Mouse (Mus musculus) forebrain, embryonic 13.5 days (tissue): ENCODE measurements around the gene Gbp8. TPM values are rescaled to one million over a fixed set of nuclear protein-coding genes. Genes with fewer than 3 reads are reported as not detected.
"Not testable (repeated sequence)": the region's sequence is repeated elsewhere in the genome, so short reads cannot be mapped to it uniquely, and the experiment has no call there.

Source experiments
- ATAC-seq: fragments of 200-750 bp; cut with Nextera tagmentation; 2 replicates; pipeline ENCODE4 v1.8.0; 2017
- H3K27ac ChIP-seq: fragments of 300-500 bp; sonication (generic); 2 replicates; pipeline ENCODE4 v1.5.1; 2015; ENCODE audit warnings: inconsistent platforms, mild to moderate bottlenecking, moderate library complexity
- H3K27me3 ChIP-seq: fragments of 300-500 bp; sonication (generic); 2 replicates; pipeline ENCODE4 v1.6.1; 2015; ENCODE audit warnings: mild to moderate bottlenecking, inconsistent platforms
- H3K36me3 ChIP-seq: fragments of 300-500 bp; sonication (generic); 2 replicates; pipeline ENCODE4 v1.6.1; 2015; ENCODE audit warnings: mild to moderate bottlenecking, inconsistent platforms; ENCODE audit not compliant: poor library complexity, severe bottlenecking
- H3K4me1 ChIP-seq: fragments of 300-500 bp; sonication (generic); 2 replicates; pipeline ENCODE4 v1.6.1; 2015; ENCODE audit warnings: inconsistent platforms
- H3K4me2 ChIP-seq: fragments of 300-500 bp; sonication (generic); 2 replicates; pipeline ENCODE4 v1.6.1; 2015; ENCODE audit warnings: inconsistent platforms, mild to moderate bottlenecking, moderate library complexity
- H3K4me3 ChIP-seq: fragments of 300-500 bp; sonication (generic); 2 replicates; pipeline ENCODE4 v1.5.1; 2015; ENCODE audit warnings: mild to moderate bottlenecking, inconsistent platforms
- H3K9ac ChIP-seq: fragments of 300-500 bp; sonication (generic); 2 replicates; pipeline ENCODE4 v1.6.1; 2015; ENCODE audit warnings: mild to moderate bottlenecking, inconsistent platforms
- H3K9me3 ChIP-seq: fragments of 300-500 bp; sonication (generic); replicated peaks from 2 replicates; pipeline ENCODE4 v1.6.1; 2016; ENCODE audit warnings: inconsistent platforms
- WGBS: fragments of 180-500 bp; shearing (Covaris S2); methylation state at CpG from one replicate; pipeline ENCODE4 v1.1.7; 2015; 5-methylcytosine and 5-hydroxymethylcytosine counted together
- polyA plus RNA-seq: library from polyadenylated mRNA; unstranded; fragments of >200 nt; fragmentation: Nextera tagmentation; extraction: Ambion mirVana; gene quantifications from 2 replicates; pipeline ENCODE4 v1.2.1, GENCODE M21; 2015

The Gbp8 gene
- 0.22 and 0.33 TPM in 2 replicates for polyA plus RNA-seq

DNA sequence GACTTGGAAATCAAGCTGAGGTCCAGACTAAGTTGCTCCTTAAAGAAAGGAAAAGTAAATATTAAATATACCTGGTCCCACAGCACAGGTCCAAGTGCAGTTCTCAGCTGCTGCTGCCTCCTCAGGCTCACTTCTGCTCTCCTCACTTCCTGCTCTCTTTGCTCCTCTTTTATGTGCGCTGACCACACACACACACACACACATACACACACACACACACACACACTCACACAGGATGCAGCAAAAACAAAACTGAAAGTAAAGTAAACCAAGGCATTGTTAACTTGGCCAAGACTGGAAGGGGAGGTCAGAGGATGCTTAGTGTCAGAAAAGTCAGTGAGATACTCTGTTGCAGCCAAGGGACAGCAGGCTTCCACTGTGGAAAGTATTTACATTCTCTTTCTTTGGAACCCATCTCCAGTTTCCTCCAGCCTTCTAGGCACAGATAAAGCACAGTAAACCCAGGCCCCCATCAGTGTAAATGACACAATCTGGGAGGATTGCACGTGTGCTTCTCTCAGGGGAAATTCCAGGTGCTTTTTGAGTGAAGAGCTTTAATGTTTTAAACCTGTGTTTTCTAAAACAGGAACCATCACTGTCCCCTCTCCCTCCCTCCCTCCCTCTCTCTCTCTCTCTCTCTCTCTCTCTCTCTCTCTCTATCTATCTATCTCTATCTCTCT lies at the start of gene Gbp8, which contains the start of the genes Gbp9 and Gbp4:
Gbp8 (minus strand) TSS at position 132 of the 680 bp plus-strand sequence.
Gbp9 (minus strand) TSS at position 131 of the 680 bp plus-strand sequence.
Gbp4 (minus strand) TSS at position 178 of the 680 bp plus-strand sequence.
- H3K4me2 ChIP-seq, H3K27me3 ChIP-seq, H3K27ac ChIP-seq, H3K36me3 ChIP-seq, H3K4me3 ChIP-seq, H3K4me1 ChIP-seq, H3K9ac ChIP-seq, H3K9me3 ChIP-seq, ATAC-seq: not testable (repeated sequence)
- 13% methylated on average over 2 of the region's 2 CpGs for WGBS

DNA sequence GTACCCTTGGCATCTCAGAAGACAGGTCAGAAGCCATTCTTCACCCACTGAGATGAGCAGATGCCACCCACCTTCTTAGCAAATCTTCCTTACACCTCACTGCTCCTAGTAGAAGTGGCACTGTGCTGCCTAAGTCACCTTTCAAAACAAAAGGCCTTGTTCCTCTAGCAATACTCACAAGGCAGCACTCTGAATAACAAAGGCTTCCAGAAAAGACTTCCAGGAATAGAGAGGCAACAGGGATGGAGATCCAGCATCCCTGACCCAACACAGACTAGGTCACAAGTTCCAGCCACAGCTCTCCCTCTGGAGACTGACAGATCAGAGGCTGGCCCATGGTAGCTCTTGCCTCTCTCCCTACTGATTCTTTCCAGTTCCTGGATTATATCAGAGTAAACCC lies 42.1 kb upstream of the Gbp8 start:
- Histone ChIP-seq H3K9me3 (no peaks in the 10 kb centered on the region), H3K27ac (no peak overlapping the region), H3K4me2 (no peak overlapping the region), H3K36me3 (no peaks in the 10 kb centered on the region), H3K4me3 (no peak overlapping the region), H3K9ac (no peak overlapping the region), H3K4me1 (no peaks in the 10 kb centered on the region), H3K27me3 (no peaks in the 10 kb centered on the region)
- no peak for ATAC-seq

DNA sequence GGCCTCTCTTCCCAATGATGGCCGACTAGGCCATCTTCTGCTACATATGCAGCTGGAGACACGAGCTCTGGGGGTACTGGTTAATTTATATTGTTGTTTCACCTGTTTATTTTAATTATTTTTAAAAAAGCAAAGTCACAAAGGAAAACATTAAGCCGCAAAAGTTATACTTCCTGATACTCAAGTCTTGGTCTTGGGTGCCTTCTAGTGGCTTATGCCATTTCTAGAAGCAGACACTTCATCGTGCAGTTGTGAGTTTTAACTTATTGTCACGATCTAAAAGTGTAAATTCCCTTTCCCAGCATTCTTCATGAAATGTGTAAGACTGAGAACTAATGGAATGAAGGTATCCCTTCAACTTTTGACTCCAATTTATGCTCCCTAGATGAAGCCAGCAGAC lies 17.2 kb upstream of the Gbp8 start:
- Histone ChIP-seq H3K27ac (no peak overlapping the region), H3K9ac (no peak overlapping the region), H3K4me1 (no peaks in the 10 kb centered on the region), H3K27me3 (no peaks in the 10 kb centered on the region), H3K4me3 (no peak overlapping the region), H3K9me3 (no peaks in the 10 kb centered on the region), H3K36me3 (no peaks in the 10 kb centered on the region), H3K4me2 (no peak overlapping the region)
- 85% methylated on average over 5 of the region's 5 CpGs for WGBS
- ATAC-seq = no peak

DNA sequence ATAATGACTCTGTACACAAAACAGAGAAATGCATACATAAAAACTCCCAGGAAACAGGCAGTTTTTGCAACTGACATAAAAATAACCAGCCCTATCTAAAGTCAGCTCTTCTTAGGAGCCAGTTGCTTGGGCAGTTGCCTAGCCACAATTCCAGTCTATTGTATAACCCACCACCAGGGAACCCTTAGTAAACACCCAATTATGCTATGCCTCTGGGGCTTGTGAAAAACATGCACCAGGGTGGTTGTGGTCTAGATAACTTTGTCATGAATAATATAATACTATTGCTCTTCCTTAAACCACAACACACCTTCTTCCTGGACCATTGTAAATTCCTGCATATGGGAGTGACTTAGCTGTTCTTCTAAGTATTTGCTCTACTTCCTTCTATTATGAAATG lies 14.7 kb upstream of the Gbp8 start:
- Histone ChIP-seq H3K4me3 (no peak overlapping the region), H3K4me1 (no peaks in the 10 kb centered on the region), H3K9ac (no peak overlapping the region), H3K27ac (no peak overlapping the region), H3K27me3 (no peaks in the 10 kb centered on the region), H3K4me2 (no peak overlapping the region), H3K36me3 (no peaks in the 10 kb centered on the region), H3K9me3 (no peaks in the 10 kb centered on the region)
- ATAC-seq = no peak

DNA sequence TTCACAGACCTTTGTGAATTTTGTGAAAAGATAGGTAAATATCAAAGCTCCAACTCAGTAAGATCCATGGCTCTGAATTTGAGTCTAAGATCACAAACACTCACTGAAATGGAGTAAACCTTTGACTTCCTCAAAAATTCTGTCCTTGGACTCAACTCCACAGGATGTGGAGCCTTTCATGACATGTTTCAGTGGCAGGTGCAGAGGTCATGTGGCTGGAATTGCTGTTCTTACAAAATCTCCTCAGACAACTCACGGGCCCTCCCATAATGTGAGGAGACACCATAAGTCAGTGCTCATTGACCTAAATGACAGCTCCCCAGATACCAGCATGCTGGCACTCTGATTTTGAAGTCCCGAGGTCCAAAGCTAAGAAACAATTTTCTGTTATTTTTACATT lies 8.7 kb upstream of the Gbp8 start:
- H3K4me3 ChIP-seq, H3K27me3 ChIP-seq, H3K9me3 ChIP-seq, H3K27ac ChIP-seq, H3K4me2 ChIP-seq, H3K4me1 ChIP-seq, ATAC-seq, H3K9ac ChIP-seq, H3K36me3 ChIP-seq: not testable (repeated sequence)
- 75% methylated on average over 2 of the region's 2 CpGs for whole genome bisulfite sequencing

DNA sequence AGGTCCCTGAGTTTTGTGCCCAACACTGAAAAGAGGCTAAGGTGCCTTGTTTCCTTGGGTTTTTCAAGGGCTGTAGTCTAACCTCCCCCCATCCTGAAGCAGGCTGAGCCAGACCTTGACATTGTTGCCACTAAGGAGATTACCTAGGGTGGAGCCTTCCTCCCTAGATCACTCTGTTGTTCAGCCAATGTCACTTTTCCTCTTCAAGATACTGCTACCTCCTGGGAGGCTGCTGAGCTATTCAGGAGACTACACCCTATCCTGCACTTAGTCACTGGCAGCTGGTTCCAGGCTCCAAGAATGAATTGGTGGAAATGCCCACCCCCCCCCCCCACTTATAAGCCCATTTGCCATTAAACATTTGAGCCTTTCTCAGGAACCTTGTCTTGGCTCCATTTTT lies 7.1 kb upstream of the Gbp8 start:
- Histone ChIP-seq H3K4me3 (no peak overlapping the region), H3K9me3 (no peaks in the 10 kb centered on the region), H3K4me1 (no peaks in the 10 kb centered on the region), H3K27ac (no peak overlapping the region), H3K4me2 (no peak overlapping the region), H3K36me3 (no peaks in the 10 kb centered on the region), H3K9ac (no peak overlapping the region), H3K27me3 (no peaks in the 10 kb centered on the region)
- no peak for ATAC-seq

DNA sequence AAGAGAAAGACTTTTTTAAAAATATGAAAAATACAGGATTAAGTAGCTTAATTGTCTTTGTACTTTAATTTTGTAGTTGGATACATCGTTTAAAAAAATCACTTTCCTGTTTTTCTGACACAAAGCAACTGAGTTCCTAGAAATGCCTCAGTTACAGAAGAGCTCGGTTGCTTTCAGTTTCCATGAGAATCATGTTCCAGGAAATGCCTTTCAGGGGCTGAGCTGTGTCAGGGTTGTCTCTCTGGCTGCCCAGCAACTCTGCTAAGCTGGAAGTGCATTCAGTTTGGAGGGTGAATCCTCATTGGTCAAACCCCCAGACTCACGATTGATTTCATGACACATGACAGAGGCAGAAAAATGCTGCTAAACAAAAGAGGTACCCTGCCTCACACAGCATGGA lies 6.4 kb upstream of the Gbp8 start:
- H3K9me3 ChIP-seq, H3K36me3 ChIP-seq, H3K27me3 ChIP-seq, H3K4me3 ChIP-seq, H3K9ac ChIP-seq, H3K4me2 ChIP-seq, ATAC-seq, H3K4me1 ChIP-seq, H3K27ac ChIP-seq: not testable (repeated sequence)
- WGBS = 55% methylated on average over 3 of the region's 3 CpGs

DNA sequence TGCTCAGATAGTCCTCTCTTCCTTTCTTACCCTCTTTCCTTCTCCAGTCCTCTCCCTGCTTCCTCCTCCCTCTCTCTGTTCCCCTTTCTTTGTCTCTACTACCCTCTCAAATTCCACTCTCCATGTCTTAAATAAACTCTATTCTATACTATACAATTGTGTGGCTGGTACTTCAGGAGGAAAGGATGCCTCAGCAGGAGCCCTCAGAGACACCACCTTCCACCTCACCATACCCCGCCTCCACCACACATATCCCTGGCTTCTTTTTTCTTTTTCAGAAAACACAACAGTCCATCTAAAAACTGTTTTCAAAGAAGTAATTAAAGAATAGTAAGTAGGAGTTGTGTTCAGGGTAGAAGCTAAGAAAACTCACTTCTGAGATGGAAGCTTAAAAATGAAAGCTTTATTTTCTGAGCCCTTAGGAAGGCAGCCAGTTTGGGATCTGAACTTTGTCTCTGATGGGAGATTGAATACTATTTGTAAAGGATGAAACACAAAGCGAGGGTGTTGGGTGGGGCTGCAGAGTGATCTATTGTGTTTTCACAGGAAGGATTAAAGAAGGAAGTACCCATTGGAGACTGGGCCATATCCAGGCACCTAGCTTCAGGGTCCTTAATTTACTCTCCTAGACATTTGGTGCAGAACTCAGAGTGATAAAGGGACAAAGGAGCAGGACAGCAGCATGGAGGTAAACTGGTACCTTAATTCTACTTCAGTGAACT lies 910 bp upstream of the Gbp8 start:
- not testable (repeated sequence) for H3K27me3 ChIP-seq, H3K27ac ChIP-seq, ATAC-seq, H3K9ac ChIP-seq, H3K9me3 ChIP-seq, H3K36me3 ChIP-seq, H3K4me2 ChIP-seq, H3K4me3 ChIP-seq, H3K4me1 ChIP-seq
- 34% methylated on average over 2 of the region's 2 CpGs for WGBS

DNA sequence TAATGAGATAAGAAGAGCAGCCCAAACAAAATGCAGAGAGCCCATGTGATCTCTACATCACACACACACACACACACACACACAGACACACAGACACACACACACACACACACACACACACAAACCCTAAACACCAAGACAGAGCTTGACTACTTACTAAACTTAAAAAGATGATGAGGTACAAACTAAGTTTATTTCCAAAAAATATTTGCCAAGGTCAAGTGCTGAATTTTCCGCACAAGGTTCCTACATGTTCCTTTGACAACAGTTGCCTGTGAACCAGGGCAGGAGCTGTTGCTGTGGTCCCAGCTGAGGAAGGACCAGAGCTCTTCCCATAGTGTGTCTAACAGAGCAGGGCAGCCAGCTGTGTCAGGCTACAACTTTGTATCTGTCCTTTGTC lies 434 bp downstream of the Gbp8 start:
- no peak overlapping the region for H3K27ac ChIP-seq
- no peak for ATAC-seq
- H3K36me3 ChIP-seq = no peaks in the 10 kb centered on the region
- H3K9ac ChIP-seq = no peak overlapping the region
- H3K9me3 ChIP-seq = no peaks in the 10 kb centered on the region
- H3K4me2 ChIP-seq = no peak overlapping the region
- H3K4me3 ChIP-seq = no peak overlapping the region
- WGBS = 83% methylated on average over 1 of the region's 1 CpGs
- H3K4me1 ChIP-seq = no peaks in the 10 kb centered on the region
- H3K27me3 ChIP-seq = no peaks in the 10 kb centered on the region

DNA sequence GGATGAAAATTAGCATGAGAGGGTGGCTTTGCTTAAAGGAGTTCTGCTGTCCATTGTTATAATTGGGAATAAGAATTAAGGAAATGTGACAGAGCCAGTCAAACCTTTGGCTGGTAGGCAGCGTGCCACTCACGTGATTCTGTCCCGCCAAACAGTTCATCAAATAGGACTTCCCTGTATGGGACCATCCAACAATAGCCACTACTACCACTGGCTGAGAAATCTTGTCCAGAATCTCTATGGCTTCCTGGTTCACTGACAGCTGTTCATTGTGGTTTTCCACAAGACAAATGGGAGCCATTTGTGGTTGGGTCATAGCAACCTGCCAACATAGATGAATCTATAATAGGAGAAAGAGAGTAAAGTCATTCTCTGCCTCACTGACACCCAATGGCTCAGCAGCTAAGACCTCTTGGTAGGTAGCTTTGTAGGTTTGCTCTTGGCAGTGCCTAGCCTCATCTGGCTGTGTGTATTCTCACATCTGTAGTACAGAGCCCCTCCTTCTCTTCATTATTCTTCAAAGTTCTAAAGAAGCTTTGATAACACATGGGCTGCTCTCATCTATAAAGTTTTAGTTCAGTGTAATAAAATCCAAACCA lies 2.5 kb downstream of the Gbp8 start:
- H3K36me3 ChIP-seq, H3K9me3 ChIP-seq: not testable (repeated sequence)
- WGBS = 66% methylated on average over 3 of the region's 3 CpGs

DNA sequence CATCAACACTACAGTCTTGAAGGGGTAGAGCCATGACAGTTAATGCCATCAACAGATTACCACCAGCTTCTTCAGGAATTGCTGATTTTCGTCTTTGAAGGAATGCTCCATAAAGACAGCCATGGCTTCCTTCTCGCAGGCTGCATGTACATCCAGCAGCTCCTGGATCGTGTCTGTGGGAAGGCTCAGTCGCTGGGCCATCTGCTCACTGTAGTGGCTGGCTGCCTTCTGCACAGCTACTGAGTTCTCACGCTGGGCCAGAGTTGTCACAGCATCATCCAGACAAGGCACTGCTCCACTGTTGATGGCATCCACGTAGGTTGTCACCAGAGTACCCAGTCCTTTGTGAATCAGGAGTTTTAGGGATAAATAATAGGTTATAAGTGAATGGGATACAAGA lies 17.6 kb downstream of the Gbp8 start:
- not testable (repeated sequence) for ATAC-seq, H3K27ac ChIP-seq, H3K4me1 ChIP-seq

More for the DNA sequence above, 2.5 kb downstream of the Gbp8 start:
- H3K4me1 ChIP-seq, H3K27me3 ChIP-seq, H3K27ac ChIP-seq, ATAC-seq, H3K4me3 ChIP-seq, H3K4me2 ChIP-seq, H3K9ac ChIP-seq: not testable (repeated sequence)

DNA sequence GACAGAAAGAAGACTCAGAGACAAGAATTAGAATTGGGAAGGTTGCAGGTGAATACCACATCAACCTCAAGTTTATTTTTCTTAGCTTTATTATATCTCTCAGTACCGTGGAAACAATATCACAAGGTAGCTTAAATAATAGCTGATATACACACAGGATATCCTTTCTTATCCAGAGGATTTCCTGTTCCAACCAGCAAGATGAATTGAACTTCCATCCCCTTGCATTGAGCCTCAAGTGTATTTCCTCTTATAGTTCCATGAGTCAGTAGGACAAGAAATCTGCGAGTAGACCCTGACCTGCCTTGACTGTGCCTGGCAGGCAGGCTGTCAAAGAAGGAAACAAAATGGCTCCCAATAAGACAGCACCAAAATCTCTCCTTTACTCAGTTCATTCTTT lies 23.6 kb downstream of the Gbp8 start:
- no peak overlapping the region for H3K4me3 ChIP-seq
- WGBS = 85% methylated on average over 2 of the region's 2 CpGs
- H3K9ac ChIP-seq = no peak overlapping the region
- H3K36me3 ChIP-seq = no peaks in the 10 kb centered on the region
- no peaks in the 10 kb centered on the region for H3K4me1 ChIP-seq
- no peak overlapping the region for H3K4me2 ChIP-seq
- H3K27ac ChIP-seq = no peak overlapping the region
- no peak for ATAC-seq
- H3K27me3 ChIP-seq = no peaks in the 10 kb centered on the region
- H3K9me3 ChIP-seq = no peaks in the 10 kb centered on the region

More for the DNA sequence above, 17.6 kb downstream of the Gbp8 start:
- H3K4me3 ChIP-seq, H3K4me2 ChIP-seq, H3K9ac ChIP-seq, H3K36me3 ChIP-seq, H3K27me3 ChIP-seq, H3K9me3 ChIP-seq: not testable (repeated sequence)
- WGBS = 78% methylated on average over 6 of the region's 6 CpGs
